Mouse (Mus musculus) Muller cell, postnatal 12 days (primary cell): ENCODE measurements around the gene Csf3r.
A peak's percentile ranks its signal among the peaks of the same experiment; 100 is the strongest.
"Not testable (repeated sequence)": the region's sequence is repeated elsewhere in the genome, so short reads cannot be mapped to it uniquely, and the experiment has no call there.

Source experiments
- DNase-seq: peaks from one replicate; pipeline ENCODE4 v3.0.0-alpha.2; 2015; ENCODE audit errors: inconsistent ontology term

The Csf3r gene

GRCm38 (mm10) chr4:126024303-126024900 is at the start of gene Csf3r:
TSS of gene Csf3r (plus strand) at chr4:126024550.
- no peak for DNase-seq

DNA sequence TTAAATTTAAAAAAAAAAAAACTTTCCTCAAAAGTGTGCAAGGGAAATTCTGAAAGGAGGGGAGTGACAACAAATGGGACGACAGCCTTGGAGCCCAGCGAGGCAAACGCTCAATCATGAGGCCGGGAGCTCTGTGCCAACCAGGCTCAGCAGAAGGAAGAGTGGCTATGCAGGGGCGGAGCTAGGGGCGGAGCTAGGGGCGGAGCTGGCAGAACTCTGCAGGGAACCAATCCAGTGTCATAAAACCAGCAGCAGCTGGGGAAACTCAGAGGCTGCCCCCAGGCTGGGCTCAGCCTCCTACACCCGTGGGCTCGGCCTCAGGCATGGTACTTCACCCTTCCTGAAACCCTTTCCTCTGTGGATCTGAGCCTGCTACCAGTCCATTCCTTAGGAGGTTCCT is 46.6 kb upstream of the Csf3r start:
- no peak for DNase-seq

- no peak for DNase-seq
Observed at GRCm38 (mm10) chr4:125983279-125983678, 41.1 kb upstream of the Csf3r start.

- DNase-seq = not testable (repeated sequence)
Observed at GRCm38 (mm10) chr4:125985703-125986102, 38.6 kb upstream of the Csf3r start.

- DNase-seq = no peak
Observed at GRCm38 (mm10) chr4:125987071-125987470, 37.3 kb upstream of the Csf3r start.

GRCm38 (mm10) chr4:125989061-125989460 is 35.3 kb upstream of the Csf3r start:
- no peak for DNase-seq

DNA sequence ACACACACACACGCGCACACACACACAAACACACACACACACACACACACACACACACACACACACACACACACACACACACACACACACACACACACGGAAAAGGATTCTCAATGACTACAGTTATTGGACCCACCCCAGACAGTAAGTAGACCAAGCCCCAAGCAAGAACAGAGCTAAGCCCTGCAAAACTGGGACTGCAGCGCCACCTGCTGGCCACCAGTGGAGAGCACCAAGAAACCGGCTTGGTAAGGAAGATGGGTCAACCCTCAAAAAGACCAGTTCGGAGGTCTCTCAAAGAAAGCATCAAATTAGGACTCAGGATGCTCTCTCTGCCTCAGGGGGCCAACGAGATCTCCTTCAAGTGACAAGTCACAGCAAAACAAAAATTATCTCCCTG is 34.2 kb upstream of the Csf3r start:
- peak; percentile 49 for DNase-seq

GRCm38 (mm10) chr4:125992206-125992605 is 32.1 kb upstream of the Csf3r start:
- no peak for DNase-seq

DNA sequence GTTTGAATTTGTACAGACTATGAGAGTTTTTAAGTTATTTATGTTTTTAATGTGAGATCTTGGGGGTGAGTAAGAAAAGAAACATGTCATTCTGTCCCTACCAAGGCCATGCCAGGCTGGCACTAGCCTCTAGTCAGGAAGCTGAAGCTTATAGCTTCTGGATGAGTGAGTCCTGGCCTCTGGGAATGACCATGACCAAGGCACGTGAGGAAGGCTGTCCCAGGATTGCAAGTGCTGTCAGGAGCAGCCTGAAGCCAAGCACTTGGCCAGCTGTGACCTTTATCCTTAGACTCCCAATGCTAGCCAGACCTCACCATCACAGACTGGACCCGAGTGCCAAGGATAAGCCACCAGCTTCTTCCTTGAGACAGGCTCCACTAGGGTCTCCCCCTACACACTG is 31.4 kb upstream of the Csf3r start:
- DNase-seq = no peak

- peak; percentile 39 for DNase-seq
Observed at GRCm38 (mm10) chr4:125996576-125996975, 27.8 kb upstream of the Csf3r start.

- no peak for DNase-seq
Observed at GRCm38 (mm10) chr4:125997826-125998225, 26.5 kb upstream of the Csf3r start.

DNA sequence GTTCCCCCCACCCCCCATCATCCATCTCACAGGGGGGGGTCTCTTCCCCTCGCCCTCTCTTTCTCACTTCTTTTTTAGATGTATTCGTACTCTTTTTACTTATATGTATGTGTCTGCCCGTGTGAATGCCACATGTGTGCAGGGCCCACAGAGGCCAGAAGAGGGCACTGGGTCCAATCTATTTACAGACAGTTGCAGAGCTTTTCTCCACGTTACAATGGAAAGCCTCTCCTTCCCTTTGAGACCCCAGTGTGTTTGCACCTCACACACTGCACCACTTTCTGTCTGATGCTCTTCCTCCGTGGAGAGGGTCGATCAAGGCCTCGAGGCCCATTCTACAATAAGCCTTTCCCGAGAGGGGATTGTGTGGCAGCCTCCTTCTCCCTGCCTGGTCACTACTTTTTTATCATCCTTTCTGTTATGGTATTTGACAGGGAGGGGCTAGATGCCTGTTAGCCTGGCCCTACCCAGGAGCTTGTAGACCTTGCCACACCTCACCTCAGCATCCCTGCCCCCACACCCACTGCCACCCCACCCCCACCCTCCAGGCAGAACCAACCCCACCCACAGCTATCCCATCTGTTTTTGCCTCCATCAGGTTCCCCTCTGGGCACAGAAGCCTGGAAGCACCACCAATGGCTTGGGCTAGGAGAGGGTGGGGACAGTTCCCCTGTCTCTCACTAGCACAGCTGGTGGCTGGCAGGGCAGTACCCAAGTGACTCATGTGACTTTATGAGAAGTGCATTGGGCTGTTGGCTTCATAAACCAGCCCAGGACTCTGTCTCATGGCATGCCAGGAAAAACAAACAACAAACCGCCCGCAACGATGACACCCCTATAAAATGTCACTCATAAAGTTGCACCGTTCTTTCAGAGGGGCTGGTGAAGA is 22.8 kb upstream of the Csf3r start:
- DNase-seq = no peak

GRCm38 (mm10) chr4:126017676-126018332 is 6.5 kb upstream of the Csf3r start:
- no peak for DNase-seq

GRCm38 (mm10) chr4:126018966-126019538 is 5.3 kb upstream of the Csf3r start:
- no peak for DNase-seq

DNA sequence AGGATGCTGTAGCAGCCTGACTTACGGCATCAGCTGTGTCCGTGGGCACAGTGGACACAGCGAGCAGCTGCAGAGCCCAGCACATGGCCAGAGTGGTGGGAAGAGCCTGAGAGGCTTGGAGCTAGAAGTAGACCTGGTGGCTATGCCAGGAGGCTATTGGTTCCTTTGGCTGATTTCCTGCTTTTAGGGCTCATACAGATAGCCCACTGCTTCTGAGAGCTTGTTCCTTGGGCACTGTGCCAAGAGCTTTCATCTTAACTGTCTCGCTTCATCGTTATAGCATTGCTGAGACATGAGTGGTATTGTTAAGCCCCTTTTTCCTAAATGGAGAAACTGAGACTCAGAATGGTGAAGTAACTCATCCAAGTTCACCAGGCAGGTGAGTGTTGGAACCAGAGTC is 1.5 kb downstream of the Csf3r start:
- no peak for DNase-seq

GRCm38 (mm10) chr4:126027980-126028379 is 3.6 kb downstream of the Csf3r start:
- DNase-seq = no peak

DNA sequence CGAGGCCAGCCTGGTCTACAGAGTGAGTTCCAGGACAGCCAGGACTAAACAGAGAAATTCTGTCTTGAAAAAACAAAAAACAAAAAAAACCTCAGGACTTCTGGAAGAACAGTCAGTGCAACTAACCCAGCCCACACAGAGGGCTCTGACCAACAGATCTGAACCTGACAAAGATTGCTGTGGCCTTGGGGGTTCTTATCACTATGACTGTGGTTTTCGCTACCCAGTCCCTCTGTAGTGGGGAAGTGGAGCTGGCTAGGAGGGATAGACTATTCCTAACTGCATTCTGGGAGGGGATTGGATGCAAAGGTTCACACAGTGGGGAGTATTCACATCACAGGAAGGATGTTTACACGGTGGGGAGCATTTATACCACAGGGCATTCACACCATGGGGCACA is 4.7 kb downstream of the Csf3r start:
- no peak for DNase-seq

DNA sequence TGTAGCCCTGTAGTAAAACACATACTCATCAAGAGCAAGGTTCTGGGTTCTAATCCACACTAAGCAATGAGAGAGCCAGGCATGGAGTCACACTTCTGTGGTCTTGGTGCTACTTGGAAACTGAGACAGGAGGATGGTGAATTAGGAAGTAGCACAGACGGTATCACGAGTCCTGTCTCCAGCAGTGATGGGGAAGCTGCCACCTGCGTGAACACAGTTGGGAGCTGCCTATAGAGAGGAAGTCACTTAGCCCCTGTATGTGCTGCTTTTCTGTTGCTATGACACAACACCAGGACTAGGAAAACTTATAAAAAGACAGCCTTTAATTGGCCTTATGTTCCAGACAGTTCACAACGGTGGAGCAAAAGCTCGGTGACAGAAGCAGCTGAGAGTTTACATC is 6.4 kb downstream of the Csf3r start:
- DNase-seq = no peak

- DNase-seq = no peak
Observed at GRCm38 (mm10) chr4:126035413-126035812, 11.1 kb downstream of the Csf3r start.

DNA sequence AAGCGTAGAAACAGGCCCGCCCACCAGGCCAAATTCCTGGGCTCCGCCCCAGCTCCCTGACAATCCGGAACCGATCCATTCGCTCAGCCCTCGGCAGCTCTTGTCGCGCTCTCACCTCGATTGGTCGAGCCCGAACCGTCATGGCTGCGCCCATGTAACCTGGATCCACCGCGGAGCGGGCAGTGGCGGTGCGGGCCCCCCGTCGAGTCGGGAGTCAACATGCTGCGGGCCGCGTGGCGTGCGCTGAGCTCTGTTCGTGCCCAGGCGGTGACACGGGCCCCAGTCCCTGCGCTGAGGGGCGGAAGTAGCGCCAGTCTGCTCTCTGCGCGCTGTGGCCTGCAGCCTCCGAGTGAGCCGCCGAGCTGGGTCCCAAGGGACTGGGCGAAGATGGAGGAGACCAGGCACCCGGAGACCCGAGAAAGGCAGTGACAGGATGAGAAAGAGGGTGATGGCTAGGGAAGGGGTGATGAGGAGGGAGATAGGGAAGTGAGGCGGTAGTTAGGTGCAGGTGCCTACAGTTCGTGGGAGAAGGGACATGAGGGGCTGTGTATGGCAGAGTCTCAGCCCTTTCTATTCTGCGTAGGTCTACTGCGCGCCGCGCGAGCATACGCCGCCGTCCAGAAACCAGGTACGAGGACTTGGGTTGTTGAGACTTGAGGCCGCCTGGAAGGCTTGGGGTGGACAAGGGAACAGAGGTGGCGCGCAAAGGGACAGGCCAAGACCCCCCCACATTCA is 22.7 kb downstream of the Csf3r start, which contains the start of gene Mrps15:
Gene Mrps15, plus strand, starts transcription at position 75 of the 735 bp plus-strand sequence.
- peak; percentile 92 for DNase-seq

- no peak for DNase-seq
Observed at GRCm38 (mm10) chr4:126051617-126052016, 27.3 kb downstream of the Csf3r start.
